Mouse (Mus musculus) forebrain, embryonic 13.5 days (tissue): ENCODE results near the gene Tinagl1. TPM values are rescaled to one million over a fixed set of nuclear protein-coding genes. Genes with fewer than 3 reads are reported as not detected.
A peak's percentile ranks its signal among the peaks of the same experiment; 100 is the strongest.

Source experiments
- ATAC-seq: fragments of 200-750 bp; cut with Nextera tagmentation; 2 replicates; pipeline ENCODE4 v1.8.0; 2017
- H3K27ac ChIP-seq: fragments of 300-500 bp; sonication (generic); 2 replicates; pipeline ENCODE4 v1.5.1; 2015; ENCODE audit warnings: inconsistent platforms, mild to moderate bottlenecking, moderate library complexity
- H3K27me3 ChIP-seq: fragments of 300-500 bp; sonication (generic); 2 replicates; pipeline ENCODE4 v1.6.1; 2015; ENCODE audit warnings: mild to moderate bottlenecking, inconsistent platforms
- H3K36me3 ChIP-seq: fragments of 300-500 bp; sonication (generic); 2 replicates; pipeline ENCODE4 v1.6.1; 2015; ENCODE audit warnings: mild to moderate bottlenecking, inconsistent platforms; ENCODE audit not compliant: poor library complexity, severe bottlenecking
- H3K4me1 ChIP-seq: fragments of 300-500 bp; sonication (generic); 2 replicates; pipeline ENCODE4 v1.6.1; 2015; ENCODE audit warnings: inconsistent platforms
- H3K4me2 ChIP-seq: fragments of 300-500 bp; sonication (generic); 2 replicates; pipeline ENCODE4 v1.6.1; 2015; ENCODE audit warnings: inconsistent platforms, mild to moderate bottlenecking, moderate library complexity
- H3K4me3 ChIP-seq: fragments of 300-500 bp; sonication (generic); 2 replicates; pipeline ENCODE4 v1.5.1; 2015; ENCODE audit warnings: mild to moderate bottlenecking, inconsistent platforms
- H3K9ac ChIP-seq: fragments of 300-500 bp; sonication (generic); 2 replicates; pipeline ENCODE4 v1.6.1; 2015; ENCODE audit warnings: mild to moderate bottlenecking, inconsistent platforms
- H3K9me3 ChIP-seq: fragments of 300-500 bp; sonication (generic); replicated peaks from 2 replicates; pipeline ENCODE4 v1.6.1; 2016; ENCODE audit warnings: inconsistent platforms
- WGBS: fragments of 180-500 bp; shearing (Covaris S2); methylation state at CpG from one replicate; pipeline ENCODE4 v1.1.7; 2015; 5-methylcytosine and 5-hydroxymethylcytosine counted together
- polyA plus RNA-seq: library from polyadenylated mRNA; unstranded; fragments of >200 nt; fragmentation: Nextera tagmentation; extraction: Ambion mirVana; gene quantifications from 2 replicates; pipeline ENCODE4 v1.2.1, GENCODE M21; 2015

Tinagl1 gene
- polyA plus RNA-seq, 1 experiment from 2014 or later, result 2.6 TPM

DNA sequence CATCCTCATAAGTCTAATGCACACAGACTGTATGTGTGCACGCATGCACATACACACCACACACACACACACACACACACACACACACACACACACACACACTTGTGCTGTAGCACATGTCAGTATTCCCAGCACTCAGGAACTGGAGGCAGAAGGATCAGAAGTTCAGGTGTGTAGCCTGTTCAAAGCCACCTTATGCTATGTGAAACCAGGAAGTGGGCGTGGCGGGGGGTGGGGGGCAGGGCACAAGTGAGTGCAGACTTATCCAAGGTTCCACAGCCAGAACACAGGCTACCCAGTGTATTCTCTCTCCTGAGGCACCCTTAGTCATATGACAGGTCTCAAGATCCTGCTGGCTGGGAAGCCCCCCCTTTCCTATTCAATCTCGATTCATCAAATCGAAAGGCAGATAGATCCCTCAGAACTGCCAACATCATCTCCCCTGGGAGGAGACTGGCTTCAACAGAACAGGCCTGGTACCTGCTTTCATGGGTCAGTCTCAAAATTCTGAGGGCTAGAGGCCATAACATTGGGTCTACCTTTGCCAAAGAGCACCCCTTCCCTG lies 1.3 kb upstream of the Tinagl1 start:
- H3K4me2 ChIP-seq, result no peak overlapping the region
- no peaks in the 10 kb centered on the region for H3K9me3 ChIP-seq
- ATAC-seq, result no peak
- WGBS, result 88% methylated on average over 5 of the region's 5 CpGs
- H3K27ac ChIP-seq, result no peak overlapping the region
- no peak overlapping the region for H3K9ac ChIP-seq
- peaks cover 47% of the 10 kb centered on the region for H3K27me3 ChIP-seq
- no peak overlapping the region for H3K4me3 ChIP-seq
- H3K36me3 ChIP-seq, result no peaks in the 10 kb centered on the region
- H3K4me1 ChIP-seq, result peaks cover 16% of the 10 kb centered on the region

- ATAC-seq, result no peak
- WGBS, result 5% methylated on average over 25 of the region's 25 CpGs
- Histone ChIP-seq H3K27me3 (peaks cover 43% of the 10 kb centered on the region), H3K9me3 (no peaks in the 10 kb centered on the region), H3K4me3 (no peak overlapping the region), H3K27ac (no peak overlapping the region), H3K9ac (no peak overlapping the region), H3K4me1 (peaks cover 16% of the 10 kb centered on the region), H3K4me2 (peak overlapping the region; percentile 36), H3K36me3 (no peaks in the 10 kb centered on the region)
Observed at GRCm38 (mm10) chr4:130174335-130175031, 439 bp downstream of the Tinagl1 start.

DNA sequence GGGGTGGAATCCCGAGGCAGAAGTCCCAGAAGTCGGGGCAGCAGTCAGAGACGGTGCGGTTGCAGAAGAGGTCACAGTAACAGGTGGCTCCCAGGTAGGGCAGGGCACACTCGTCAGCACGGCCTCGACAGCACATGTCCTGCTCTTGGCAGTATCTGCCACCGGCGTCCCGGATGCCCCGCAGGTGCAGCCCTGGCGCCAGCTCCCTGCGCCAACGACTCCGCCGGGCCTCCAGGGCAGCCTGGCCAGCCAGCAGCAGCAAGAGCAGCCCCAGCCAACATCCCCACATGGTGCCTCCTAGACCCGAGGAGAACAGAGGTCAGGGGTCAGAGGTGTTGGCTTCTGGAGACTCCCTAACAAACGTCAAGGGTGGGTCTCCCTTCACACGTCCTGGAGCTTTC lies 1.0 kb downstream of the Tinagl1 start:
- Histone ChIP-seq H3K27ac (no peak overlapping the region), H3K27me3 (peaks cover 43% of the 10 kb centered on the region), H3K9me3 (no peaks in the 10 kb centered on the region), H3K4me2 (no peak overlapping the region), H3K4me3 (no peak overlapping the region), H3K36me3 (no peaks in the 10 kb centered on the region), H3K4me1 (peaks cover 16% of the 10 kb centered on the region), H3K9ac (no peak overlapping the region)
- no peak for ATAC-seq
- 43% methylated on average over 19 of the region's 19 CpGs for WGBS

- no peak overlapping the region for H3K27ac ChIP-seq
- H3K4me2 ChIP-seq, result no peak overlapping the region
- no peak overlapping the region for H3K9ac ChIP-seq
- WGBS, result 70% methylated on average over 11 of the region's 11 CpGs
- peaks cover 21% of the 10 kb centered on the region for H3K4me1 ChIP-seq
- no peaks in the 10 kb centered on the region for H3K9me3 ChIP-seq
- peaks cover 43% of the 10 kb centered on the region for H3K27me3 ChIP-seq
- no peak overlapping the region for H3K4me3 ChIP-seq
- ATAC-seq, result no peak
- no peaks in the 10 kb centered on the region for H3K36me3 ChIP-seq
Observed at GRCm38 (mm10) chr4:130173060-130173822, 1.7 kb downstream of the Tinagl1 start.

GRCm38 (mm10) chr4:130171951-130172765 lies 2.8 kb downstream of the Tinagl1 start:
- H3K9me3 ChIP-seq, result no peaks in the 10 kb centered on the region
- peaks cover 28% of the 10 kb centered on the region for H3K4me1 ChIP-seq
- H3K9ac ChIP-seq, result no peak overlapping the region
- H3K27me3 ChIP-seq, result peaks cover 46% of the 10 kb centered on the region
- no peak overlapping the region for H3K4me2 ChIP-seq
- H3K4me3 ChIP-seq, result no peak overlapping the region
- no peak overlapping the region for H3K27ac ChIP-seq
- 73% methylated on average over 11 of the region's 11 CpGs for WGBS
- H3K36me3 ChIP-seq, result no peaks in the 10 kb centered on the region
- ATAC-seq, result no peak

DNA sequence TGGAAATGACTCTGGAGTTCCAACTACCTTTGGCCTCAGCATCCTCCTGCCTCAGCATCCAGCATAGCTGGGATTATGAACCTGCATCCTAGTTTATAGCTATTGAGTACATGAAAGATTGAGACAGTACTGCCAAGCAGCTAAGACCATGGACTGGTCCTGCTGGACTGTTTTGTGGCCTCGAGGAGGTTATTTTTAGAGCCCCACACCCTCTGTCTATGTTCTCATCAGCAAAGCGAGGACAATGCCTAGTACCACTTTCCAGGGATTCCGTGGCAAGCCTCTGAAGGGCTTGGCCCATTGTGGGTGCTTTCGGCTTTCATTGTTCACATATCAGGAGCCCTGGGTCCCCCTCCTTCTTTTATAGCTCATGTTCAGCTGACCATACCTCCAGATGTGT lies 4.6 kb downstream of the Tinagl1 start:
- H3K36me3 ChIP-seq, result no peaks in the 10 kb centered on the region
- WGBS, result 87% methylated on average over 4 of the region's 4 CpGs
- H3K27ac ChIP-seq, result no peak overlapping the region
- H3K9me3 ChIP-seq, result no peaks in the 10 kb centered on the region
- no peak overlapping the region for H3K4me3 ChIP-seq
- H3K27me3 ChIP-seq, result peaks cover 45% of the 10 kb centered on the region
- H3K4me1 ChIP-seq, result peaks cover 23% of the 10 kb centered on the region
- H3K4me2 ChIP-seq, result no peak overlapping the region
- no peak overlapping the region for H3K9ac ChIP-seq
- ATAC-seq, result no peak

DNA sequence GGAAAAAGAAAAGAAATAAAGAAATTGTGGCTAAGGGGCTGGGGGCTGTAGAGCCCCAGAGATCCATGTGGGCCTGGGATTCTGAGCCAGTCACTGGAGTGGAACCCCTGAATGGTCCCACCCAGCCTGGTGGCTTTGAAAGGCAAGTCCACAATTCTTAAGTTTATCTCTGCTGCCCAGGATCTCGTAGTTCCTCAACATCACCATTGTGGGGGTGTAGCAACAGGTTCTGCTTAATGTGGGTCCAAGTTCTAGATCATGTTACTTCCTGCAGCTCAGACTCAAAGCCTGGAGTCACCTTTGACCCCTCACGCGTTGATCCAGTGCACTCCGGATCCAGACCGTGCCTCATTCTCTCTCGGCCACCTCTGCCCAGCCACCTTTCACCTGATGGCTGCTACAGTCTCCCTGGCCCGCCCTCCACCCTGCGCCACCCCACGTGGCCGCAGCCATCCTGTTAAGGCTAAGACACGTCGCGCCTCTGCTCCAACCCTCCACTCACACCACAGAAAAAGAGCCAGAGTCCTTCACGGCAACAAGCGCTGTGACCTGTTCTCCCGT lies 5.4 kb downstream of the Tinagl1 start:
- Histone ChIP-seq H3K36me3 (no peaks in the 10 kb centered on the region), H3K9me3 (no peaks in the 10 kb centered on the region), H3K27me3 (peaks cover 43% of the 10 kb centered on the region), H3K9ac (no peak overlapping the region), H3K4me2 (no peak overlapping the region), H3K4me3 (no peak overlapping the region), H3K27ac (no peak overlapping the region), H3K4me1 (peaks cover 14% of the 10 kb centered on the region)
- 85% methylated on average over 16 of the region's 16 CpGs for WGBS
- no peak for ATAC-seq

DNA sequence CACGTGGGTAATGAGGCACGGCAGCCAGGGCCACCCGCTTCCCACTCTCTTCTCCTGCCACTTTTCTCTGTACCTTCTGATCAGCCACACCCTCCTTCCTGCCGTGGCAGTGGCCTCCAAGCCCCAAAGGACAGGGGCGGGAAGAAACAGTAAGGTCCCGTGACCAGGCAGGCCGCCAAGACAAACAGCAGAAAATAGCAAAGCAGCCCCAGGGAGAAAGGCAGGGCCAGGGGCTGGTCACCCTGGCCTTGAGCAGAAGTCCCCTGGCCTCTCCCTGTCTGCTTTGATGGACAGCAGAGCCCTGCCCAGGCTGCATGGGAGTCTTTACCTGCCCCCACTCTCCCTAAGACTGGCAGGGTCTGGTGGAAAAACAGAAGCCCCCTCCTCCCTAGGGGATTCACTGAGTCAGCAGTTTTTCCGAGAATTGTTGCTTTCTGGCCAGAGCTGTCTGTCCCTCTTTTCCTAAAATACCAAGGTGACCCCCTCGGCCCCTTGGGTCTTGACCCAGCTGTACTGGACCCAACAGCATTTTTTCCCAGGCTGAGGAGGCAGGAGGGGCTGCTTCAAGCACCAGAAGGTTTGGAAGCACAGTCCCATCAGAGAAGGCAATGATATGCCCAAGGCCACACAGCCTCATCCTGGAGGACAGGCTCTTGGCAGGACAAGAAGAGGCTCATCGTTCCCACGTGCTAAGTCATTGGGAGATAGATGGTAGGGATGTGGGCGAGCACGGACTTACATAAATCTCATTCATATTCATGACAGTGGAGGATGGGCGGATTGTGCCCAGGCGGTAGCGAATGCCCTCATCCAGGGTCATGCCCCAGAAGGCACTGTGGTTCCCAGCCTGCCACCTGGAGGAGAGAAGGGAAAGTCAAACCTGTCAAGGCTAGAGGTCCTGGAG lies 6.4 kb downstream of the Tinagl1 start:
- 45% methylated on average over 16 of the region's 16 CpGs for WGBS
- no peak overlapping the region for H3K9ac ChIP-seq
- peaks cover 43% of the 10 kb centered on the region for H3K27me3 ChIP-seq
- no peak overlapping the region for H3K4me2 ChIP-seq
- no peaks in the 10 kb centered on the region for H3K36me3 ChIP-seq
- peaks cover 15% of the 10 kb centered on the region for H3K4me1 ChIP-seq
- no peak overlapping the region for H3K27ac ChIP-seq
- no peak overlapping the region for H3K4me3 ChIP-seq
- no peak for ATAC-seq
- H3K9me3 ChIP-seq, result no peaks in the 10 kb centered on the region

DNA sequence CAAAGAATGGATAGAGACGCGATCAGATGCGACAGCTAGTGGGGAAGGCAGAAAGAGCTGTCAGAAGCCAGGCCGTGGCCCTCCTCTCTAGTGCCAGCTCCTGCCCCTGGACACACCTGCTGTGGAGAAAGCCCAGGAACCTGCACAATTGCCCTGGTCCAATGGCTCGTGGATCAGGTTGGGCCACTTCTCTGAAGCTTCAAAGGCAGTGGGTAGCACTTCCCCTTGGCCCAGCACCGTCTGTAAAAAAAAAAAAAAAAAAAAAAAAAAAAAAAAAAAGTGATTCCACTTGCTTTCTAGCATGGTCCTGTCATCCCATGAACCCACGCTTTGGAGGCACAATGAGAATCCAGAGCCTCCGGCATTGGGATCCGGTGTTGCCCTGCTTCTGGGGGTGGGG lies 7.1 kb downstream of the Tinagl1 start:
- H3K36me3 ChIP-seq, result no peaks in the 10 kb centered on the region
- H3K9ac ChIP-seq, result no peak overlapping the region
- WGBS, result 50% methylated on average over 9 of the region's 9 CpGs
- peaks cover 45% of the 10 kb centered on the region for H3K27me3 ChIP-seq
- no peaks in the 10 kb centered on the region for H3K9me3 ChIP-seq
- H3K27ac ChIP-seq, result no peak overlapping the region
- H3K4me2 ChIP-seq, result peak overlapping the region; percentile 39
- ATAC-seq, result no peak
- peaks cover 22% of the 10 kb centered on the region for H3K4me1 ChIP-seq
- no peak overlapping the region for H3K4me3 ChIP-seq

GRCm38 (mm10) chr4:130167321-130167720 lies 7.6 kb downstream of the Tinagl1 start:
- no peak overlapping the region for H3K9ac ChIP-seq
- 53% methylated on average over 22 of the region's 22 CpGs for WGBS
- H3K27me3 ChIP-seq, result peaks cover 45% of the 10 kb centered on the region
- no peak for ATAC-seq
- no peaks in the 10 kb centered on the region for H3K9me3 ChIP-seq
- no peaks in the 10 kb centered on the region for H3K36me3 ChIP-seq
- peak overlapping the region; percentile 39 for H3K4me2 ChIP-seq
- peaks cover 24% of the 10 kb centered on the region for H3K4me1 ChIP-seq
- no peak overlapping the region for H3K27ac ChIP-seq
- H3K4me3 ChIP-seq, result no peak overlapping the region; the same call in 1 of the 2 replicates

- ATAC-seq, result no peak
- H3K36me3 ChIP-seq, result no peaks in the 10 kb centered on the region
- H3K4me1 ChIP-seq, result peaks cover 24% of the 10 kb centered on the region
- H3K9ac ChIP-seq, result no peak overlapping the region
- peaks cover 49% of the 10 kb centered on the region for H3K27me3 ChIP-seq
- 83% methylated on average over 8 of the region's 8 CpGs for WGBS
- H3K9me3 ChIP-seq, result no peaks in the 10 kb centered on the region
- H3K4me2 ChIP-seq, result no peak overlapping the region
- no peak overlapping the region for H3K27ac ChIP-seq
- no peak overlapping the region for H3K4me3 ChIP-seq
Observed at GRCm38 (mm10) chr4:130166592-130166991, 8.3 kb downstream of the Tinagl1 start.
